Mouse (Mus musculus) neural tube, embryonic 11.5 days (tissue): ENCODE measurements around the gene Lmo7. TPM values are rescaled to one million over a fixed set of nuclear protein-coding genes. Genes with fewer than 3 reads are reported as not detected.

ENCODE experiments used
- ATAC-seq: fragments of 200-750 bp; cut with Nextera tagmentation; 2 replicates; pipeline ENCODE4 v1.8.0; 2017; ENCODE audit warnings: moderate number of reproducible peaks, mild to moderate bottlenecking, moderate TSS enrichment, moderate library complexity; ENCODE audit not compliant: insufficient read depth, low FRiP score, low TSS enrichment
- DNase-seq: peaks from one replicate; pipeline ENCODE4 v3.0.0-alpha.2; 2015; ENCODE audit warnings: low spot score
- H3K27ac ChIP-seq: fragments of 300-500 bp; sonication (generic); 2 replicates; pipeline ENCODE4 v1.5.1; 2014; ENCODE audit warnings: low read depth, mild to moderate bottlenecking, low read length
- H3K27me3 ChIP-seq: fragments of 300-500 bp; sonication (generic); 2 replicates; pipeline ENCODE4 v1.6.1; 2014; ENCODE audit warnings: mild to moderate bottlenecking, low read length, mixed read lengths; ENCODE audit not compliant: control insufficient read depth, insufficient read depth
- H3K36me3 ChIP-seq: fragments of 300-500 bp; sonication (generic); 2 replicates; pipeline ENCODE4 v1.6.1; 2014; ENCODE audit warnings: mild to moderate bottlenecking, low read length, moderate library complexity, mixed read lengths; ENCODE audit not compliant: control insufficient read depth, insufficient read depth
- H3K4me1 ChIP-seq: fragments of 300-500 bp; sonication (generic); 2 replicates; pipeline ENCODE4 v1.6.1; 2014; ENCODE audit warnings: low read length, mixed read lengths; ENCODE audit not compliant: control insufficient read depth, insufficient read depth
- H3K4me2 ChIP-seq: fragments of 300-500 bp; sonication (generic); 2 replicates; pipeline ENCODE4 v1.6.1; 2014; ENCODE audit warnings: low read depth, mild to moderate bottlenecking, moderate library complexity
- H3K4me3 ChIP-seq: fragments of 300-500 bp; sonication (generic); 2 replicates; pipeline ENCODE4 v1.5.1; 2014; ENCODE audit warnings: low read depth, low read length
- H3K9ac ChIP-seq: fragments of 300-500 bp; sonication (generic); 2 replicates; pipeline ENCODE4 v1.6.1; 2014; ENCODE audit warnings: mild to moderate bottlenecking, low read length
- H3K9me3 ChIP-seq: fragments of 300-500 bp; sonication (generic); 2 replicates; pipeline ENCODE4 v1.6.1; 2016; ENCODE audit warnings: low read length; ENCODE audit not compliant: control insufficient read depth
- WGBS: fragments of 180-500 bp; shearing (Covaris S2); extraction: QIAGEN DNeasy Blood & Tissue Kit; methylation state at CpG from one replicate; pipeline ENCODE4 v1.1.7; 2014; 5-methylcytosine and 5-hydroxymethylcytosine counted together
- polyA plus RNA-seq: library from polyadenylated mRNA; unstranded; fragments of >200 nt; fragmentation: Nextera tagmentation; extraction: Ambion mirVana; gene quantifications from 2 replicates; pipeline ENCODE4 v1.2.1, GENCODE M21; 2014

Lmo7 gene
- polyA plus RNA-seq, 1 experiment from 2014 or later = 2.8 TPM

- H3K4me2 ChIP-seq = no peak overlapping the region
- no peak overlapping the region for H3K4me3 ChIP-seq
- H3K4me1 ChIP-seq = no peaks in the 10 kb centered on the region
- no peaks in the 10 kb centered on the region for H3K27me3 ChIP-seq
- H3K9me3 ChIP-seq = no peaks in the 10 kb centered on the region
- no peak overlapping the region for H3K27ac ChIP-seq
- no peaks in the 10 kb centered on the region for H3K36me3 ChIP-seq
- no peak overlapping the region for H3K9ac ChIP-seq
- DNase-seq = no peak
- no peak for ATAC-seq
- WGBS = 74% methylated on average over 4 of the region's 4 CpGs
Observed at GRCm38 (mm10) chr14:101869661-101870060, 139.9 kb downstream of the Lmo7 start.

- Histone ChIP-seq H3K4me3 (no peak overlapping the region), H3K9me3 (no peaks in the 10 kb centered on the region), H3K4me2 (no peak overlapping the region), H3K4me1 (no peaks in the 10 kb centered on the region), H3K27me3 (no peaks in the 10 kb centered on the region), H3K27ac (no peak overlapping the region), H3K9ac (no peak overlapping the region), H3K36me3 (no peaks in the 10 kb centered on the region)
- DNase-seq = no peak
- 83% methylated on average over 9 of the region's 9 CpGs for WGBS
- no peak for ATAC-seq
Observed at GRCm38 (mm10) chr14:101870171-101870902, 140.6 kb downstream of the Lmo7 start.

- DNase-seq = no peak
- Histone ChIP-seq H3K4me2 (no peak overlapping the region), H3K4me1 (no peaks in the 10 kb centered on the region), H3K9ac (no peak overlapping the region), H3K27me3 (no peaks in the 10 kb centered on the region), H3K4me3 (no peak overlapping the region), H3K36me3 (no peaks in the 10 kb centered on the region), H3K27ac (no peak overlapping the region), H3K9me3 (no peaks in the 10 kb centered on the region)
- WGBS = 74% methylated on average over 3 of the region's 3 CpGs
- no peak for ATAC-seq
Observed at GRCm38 (mm10) chr14:101872846-101873245, 143.1 kb downstream of the Lmo7 start.

GRCm38 (mm10) chr14:101878346-101879049 is 148.7 kb downstream of the Lmo7 start:
- no peak overlapping the region for H3K9ac ChIP-seq
- WGBS = 53% methylated on average over 8 of the region's 8 CpGs
- H3K4me1 ChIP-seq = no peaks in the 10 kb centered on the region

GRCm38 (mm10) chr14:101879050-101879694 is 149.4 kb downstream of the Lmo7 start:
- Histone ChIP-seq H3K9ac (no peak overlapping the region), H3K27me3 (no peaks in the 10 kb centered on the region), H3K27ac (no peak overlapping the region), H3K4me1 (no peaks in the 10 kb centered on the region), H3K9me3 (no peaks in the 10 kb centered on the region), H3K4me2 (no peak overlapping the region), H3K36me3 (no peaks in the 10 kb centered on the region), H3K4me3 (no peak overlapping the region)
- no peak for ATAC-seq
- DNase-seq = no peak
- 37% methylated on average over 7 of the region's 7 CpGs for WGBS

More at GRCm38 (mm10) chr14:101878346-101879049, 148.7 kb downstream of the Lmo7 start:
- ATAC-seq (no peak), DNase-seq (no peak)
- no peaks in the 10 kb centered on the region for H3K36me3 ChIP-seq
- H3K4me2 ChIP-seq = no peak overlapping the region
- no peaks in the 10 kb centered on the region for H3K9me3 ChIP-seq
- no peak overlapping the region for H3K27ac ChIP-seq
- H3K27me3 ChIP-seq = no peaks in the 10 kb centered on the region
- no peak overlapping the region for H3K4me3 ChIP-seq

- Histone ChIP-seq H3K4me2 (no peak overlapping the region), H3K27ac (no peak overlapping the region), H3K9me3 (no peaks in the 10 kb centered on the region), H3K4me1 (no peaks in the 10 kb centered on the region), H3K27me3 (no peaks in the 10 kb centered on the region), H3K36me3 (no peaks in the 10 kb centered on the region), H3K4me3 (no peak overlapping the region), H3K9ac (no peak overlapping the region)
- 24% methylated on average over 5 of the region's 5 CpGs for WGBS
- DNase-seq (no peak), ATAC-seq (no peak)
Observed at GRCm38 (mm10) chr14:101882966-101883365, 153.2 kb downstream of the Lmo7 start.

- H3K9ac ChIP-seq = no peak overlapping the region
- 93% methylated on average over 6 of the region's 6 CpGs for WGBS
- H3K9me3 ChIP-seq = no peaks in the 10 kb centered on the region
- no peaks in the 10 kb centered on the region for H3K36me3 ChIP-seq
- no peaks in the 10 kb centered on the region for H3K27me3 ChIP-seq
- no peak overlapping the region for H3K4me3 ChIP-seq
- no peak for DNase-seq
- H3K4me1 ChIP-seq = no peaks in the 10 kb centered on the region
- ATAC-seq = no peak
- no peak overlapping the region for H3K27ac ChIP-seq
- no peak overlapping the region for H3K4me2 ChIP-seq
Observed at GRCm38 (mm10) chr14:101883787-101884186, 154.0 kb downstream of the Lmo7 start.

- Histone ChIP-seq H3K4me1 (no peaks in the 10 kb centered on the region), H3K27me3 (no peaks in the 10 kb centered on the region), H3K36me3 (no peaks in the 10 kb centered on the region), H3K4me3 (no peak overlapping the region), H3K27ac (no peak overlapping the region), H3K9me3 (no peaks in the 10 kb centered on the region), H3K4me2 (no peak overlapping the region), H3K9ac (no peak overlapping the region)
- 97% methylated on average over 10 of the region's 10 CpGs for WGBS
- DNase-seq (no peak), ATAC-seq (no peak)
Observed at GRCm38 (mm10) chr14:101886320-101886719, 156.6 kb downstream of the Lmo7 start.
